Mouse (Mus musculus): ENCODE measurements around the gene Anxa6.

DNA sequence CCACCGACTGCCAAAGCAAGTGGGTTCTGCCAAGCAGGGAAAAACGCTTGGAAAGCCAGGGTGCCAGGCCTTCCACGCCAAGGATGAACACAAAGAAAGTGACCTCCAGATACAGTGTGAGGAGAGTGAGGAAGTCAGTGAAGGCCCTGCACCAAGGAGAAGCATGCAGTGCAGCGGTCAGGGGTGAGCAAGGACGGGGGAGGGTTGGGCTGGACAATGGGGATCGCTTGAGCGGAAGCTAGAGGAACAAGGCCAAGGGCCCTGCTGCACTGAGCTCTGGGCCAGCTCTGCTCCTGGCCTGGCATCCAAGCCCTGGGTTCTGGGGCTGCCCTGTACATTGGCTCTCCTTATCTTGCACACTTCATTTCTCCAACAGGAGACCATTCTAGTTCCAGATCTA is 93.2 kb downstream of the Anxa6 start:
- TF ChIP-seq GATA1 (IDR thresholded peaks at IDR 0.05; ENCODE audit: borderline replicate concordance, low read length) (no peak), FLI1 (IDR thresholded peaks at IDR 0.05; ENCODE audit: low read length) (no peak)

All from megakaryocyte, embryonic 14.5 days (primary cell).